Mouse (Mus musculus): ENCODE results near the gene Mettl26. TPM values are rescaled to one million over a fixed set of nuclear protein-coding genes. Genes with fewer than 3 reads are reported as not detected.

The Mettl26 gene
- polyA plus RNA-seq, 1 experiment from 2014 or later = 52.0 TPM

- Histone ChIP-seq H3K27me3 (replicated peaks) (no peaks in the 10 kb centered on the region), H3K4me3 (no peak overlapping the region), H3K9ac (no peak overlapping the region), H3K4me1 (peaks cover 47% of the 10 kb centered on the region), H3K36me3 (peaks cover 51% of the 10 kb centered on the region), H3K9me3 (no peaks in the 10 kb centered on the region), H3K27ac (no peak overlapping the region), H3K4me2 (replicated peaks) (no peak overlapping the region)
- WGBS = 83% methylated on average over 14 of the region's 14 CpGs
- no peak for ATAC-seq (ENCODE audit: low FRiP score, low read depth)
These were observed 35.2 kb upstream of the Mettl26 start for GRCm38 (mm10) chr17:25839455-25840235.

GRCm38 (mm10) chr17:25840519-25840918 is 34.4 kb upstream of the Mettl26 start:
- Histone ChIP-seq H3K9me3 (no peaks in the 10 kb centered on the region), H3K36me3 (peaks cover 44% of the 10 kb centered on the region), H3K27me3 (replicated peaks) (no peaks in the 10 kb centered on the region), H3K4me3 (no peak overlapping the region), H3K27ac (no peak overlapping the region), H3K4me2 (replicated peaks) (no peak overlapping the region), H3K4me1 (peaks cover 39% of the 10 kb centered on the region), H3K9ac (no peak overlapping the region)
- 96% methylated on average over 6 of the region's 6 CpGs for WGBS
- ATAC-seq (ENCODE audit: low FRiP score, low read depth) = no peak

- H3K4me3 ChIP-seq = no peak within 1 kb of the TSS
- ATAC-seq (ENCODE audit: low FRiP score, low read depth) = no peak
- H3K4me2 ChIP-seq (replicated peaks) = no peak within 1 kb of the TSS
- H3K9ac ChIP-seq = no peak within 1 kb of the TSS
- no peaks in the 10 kb centered on the region for H3K27me3 ChIP-seq (replicated peaks)
- H3K27ac ChIP-seq = no peak within 1 kb of the TSS
- H3K36me3 ChIP-seq = peaks cover 48% of the 10 kb centered on the region
- H3K9me3 ChIP-seq = no peaks in the 10 kb centered on the region
- 94% methylated on average over 22 of the region's 22 CpGs for WGBS
- peaks cover 31% of the 10 kb centered on the region for H3K4me1 ChIP-seq
These were observed 33.6 kb upstream of the Mettl26 start, which contains the start of gene Gm20683 for GRCm38 (mm10) chr17:25841117-25841880. Gm20683 (minus strand) TSS chr17:25841763.

- Histone ChIP-seq H3K9ac (no peak overlapping the region), H3K4me1 (peaks cover 19% of the 10 kb centered on the region), H3K27me3 (replicated peaks) (no peaks in the 10 kb centered on the region), H3K27ac (no peak overlapping the region), H3K9me3 (no peaks in the 10 kb centered on the region), H3K36me3 (peaks cover 53% of the 10 kb centered on the region), H3K4me2 (replicated peaks) (no peak overlapping the region), H3K4me3 (no peak overlapping the region)
- WGBS = 89% methylated on average over 3 of the region's 3 CpGs
- no peak for ATAC-seq (ENCODE audit: low FRiP score, low read depth)
These were observed 32.4 kb upstream of the Mettl26 start for GRCm38 (mm10) chr17:25842509-25842908.

GRCm38 (mm10) chr17:25843122-25843521 is 31.8 kb upstream of the Mettl26 start:
- Histone ChIP-seq H3K4me3 (peak overlapping the region; percentile 92), H3K27ac (no peak overlapping the region), H3K4me2 (replicated peaks) (peak overlapping the region; percentile 88), H3K27me3 (replicated peaks) (no peaks in the 10 kb centered on the region), H3K36me3 (peaks cover 55% of the 10 kb centered on the region), H3K9me3 (no peaks in the 10 kb centered on the region), H3K4me1 (peaks cover 13% of the 10 kb centered on the region), H3K9ac (peak overlapping the region; percentile 83; the same call in 1 of the 2 replicates)
- no peak for ATAC-seq (ENCODE audit: low FRiP score, low read depth)
- 96% methylated on average over 4 of the region's 4 CpGs for WGBS

GRCm38 (mm10) chr17:25843636-25844395 is 31.1 kb upstream of the Mettl26 start:
- ATAC-seq (ENCODE audit: low FRiP score, low read depth) = peak; percentile 2; the same call in 1 of the 2 replicates
- Histone ChIP-seq H3K9ac (peak overlapping the region; percentile 83), H3K9me3 (no peaks in the 10 kb centered on the region), H3K4me2 (replicated peaks) (peak overlapping the region; percentile 88), H3K36me3 (peaks cover 59% of the 10 kb centered on the region), H3K27ac (no peak overlapping the region), H3K4me1 (peaks cover 10% of the 10 kb centered on the region), H3K27me3 (replicated peaks) (no peaks in the 10 kb centered on the region), H3K4me3 (peak overlapping the region; percentile 92)
- 6% methylated on average over 38 of the region's 38 CpGs for WGBS

- H3K36me3 ChIP-seq = peaks cover 55% of the 10 kb centered on the region
- peak; percentile 90 for ATAC-seq (ENCODE audit: low FRiP score, low read depth)
- WGBS = under 1% methylated on average over 21 of the region's 21 CpGs
- peak within 1 kb of the TSS; percentile 92 for H3K4me3 ChIP-seq
- no peaks in the 10 kb centered on the region for H3K9me3 ChIP-seq
- H3K9ac ChIP-seq = peak within 1 kb of the TSS; percentile 83
- no peaks in the 10 kb centered on the region for H3K27me3 ChIP-seq (replicated peaks)
- H3K4me2 ChIP-seq (replicated peaks) = peak within 1 kb of the TSS; percentile 88
- no peak within 1 kb of the TSS for H3K27ac ChIP-seq
- H3K4me1 ChIP-seq = peaks cover 10% of the 10 kb centered on the region
These were observed 30.4 kb upstream of the Mettl26 start, which contains the start of gene Rhot2 for GRCm38 (mm10) chr17:25844396-25844901. Rhot2 (minus strand) TSS chr17:25844851.

GRCm38 (mm10) chr17:25860229-25860628 is 14.6 kb upstream of the Mettl26 start:
- Histone ChIP-seq H3K9me3 (no peaks in the 10 kb centered on the region), H3K4me2 (replicated peaks) (peak overlapping the region; percentile 86), H3K4me1 (peaks cover 29% of the 10 kb centered on the region), H3K4me3 (0 out of 2 replicates have a peak overlapping the region, but pooled peaks have one; percentile 58), H3K27ac (no peak overlapping the region), H3K27me3 (replicated peaks) (no peaks in the 10 kb centered on the region), H3K9ac (peak overlapping the region; percentile 87), H3K36me3 (peaks cover 3% of the 10 kb centered on the region; the same call in 1 of the 2 replicates)
- WGBS = 95% methylated on average over 6 of the region's 6 CpGs
- no peak for ATAC-seq (ENCODE audit: low FRiP score, low read depth)

GRCm38 (mm10) chr17:25860832-25861703 is 13.8 kb upstream of the Mettl26 start, which contains the start of gene Wdr90:
Wdr90 (minus strand) TSS chr17:25861501.
- Histone ChIP-seq H3K27me3 (replicated peaks) (no peaks in the 10 kb centered on the region), H3K27ac (peak within 1 kb of the TSS; percentile 50; the same call in 1 of the 2 replicates), H3K36me3 (no peaks in the 10 kb centered on the region), H3K4me3 (peak within 1 kb of the TSS; percentile 58), H3K9me3 (no peaks in the 10 kb centered on the region), H3K9ac (peak within 1 kb of the TSS; percentile 87), H3K4me1 (peaks cover 29% of the 10 kb centered on the region), H3K4me2 (replicated peaks) (peak within 1 kb of the TSS; percentile 86)
- peak; percentile 95 for ATAC-seq (ENCODE audit: low FRiP score, low read depth)
- 3% methylated on average over 65 of the region's 65 CpGs for WGBS

GRCm38 (mm10) chr17:25861704-25862612 is 12.9 kb upstream of the Mettl26 start:
- peak overlapping the region; percentile 50; the same call in 1 of the 2 replicates for H3K27ac ChIP-seq
- H3K4me1 ChIP-seq = peaks cover 29% of the 10 kb centered on the region
- peak overlapping the region; percentile 87 for H3K9ac ChIP-seq
- H3K27me3 ChIP-seq (replicated peaks) = no peaks in the 10 kb centered on the region
- peak overlapping the region; percentile 86 for H3K4me2 ChIP-seq (replicated peaks)
- H3K4me3 ChIP-seq = peak overlapping the region; percentile 58
- 13% methylated on average over 6 of the region's 6 CpGs for WGBS
- no peaks in the 10 kb centered on the region for H3K36me3 ChIP-seq
- ATAC-seq (ENCODE audit: low FRiP score, low read depth) = peak; percentile 32; the same call in 1 of the 2 replicates
- H3K9me3 ChIP-seq = no peaks in the 10 kb centered on the region
